Mouse (Mus musculus) thymus, adult 2 months (tissue): Measurements from ENCODE around the gene Gm37240.

Experiments
- CTCF ChIP-seq: fragments of 200-500 bp; IDR thresholded peaks from 2 replicates; pipeline ENCODE4 v1.5.1; 2012; ENCODE audit warnings: mild to moderate bottlenecking, control low read depth, low read length, moderate library complexity, borderline replicate concordance; ENCODE audit not compliant: control insufficient read depth, poor library complexity, insufficient read depth; ENCODE audit errors: extremely low read depth
- POLR2A ChIP-seq: fragments of 200-500 bp; IDR thresholded peaks from 2 replicates; pipeline ENCODE4 v1.6.1; 2012; ENCODE audit warnings: mild to moderate bottlenecking, low read length, control low read depth, moderate library complexity; ENCODE audit not compliant: control insufficient read depth, poor library complexity, insufficient read depth; ENCODE audit errors: extremely low read depth

- no peak for TF ChIP-seq CTCF
- no peak for TF ChIP-seq POLR2A
Measured at GRCm38 (mm10) chr3:85666736-85667135, 220.6 kb downstream of the Gm37240 start.
